Mouse (Mus musculus) leukemia stem cell, adult 10-12 weeks (primary cell): ENCODE data around the gene Gm10139. TPM values are rescaled to one million over a fixed set of nuclear protein-coding genes. Genes with fewer than 3 reads are reported as not detected.

ENCODE experiments used
- polyA plus RNA-seq: library from polyadenylated mRNA; stranded (reverse); fragments of >175 nt; gene quantifications from 2 replicates; pipeline ENCODE4 v1.2.3, GENCODE M21; 2012; ENCODE audit warnings: low replicate concordance

The Gm10139 gene
- polyA plus RNA-seq, result not detected in 2 replicates

DNA sequence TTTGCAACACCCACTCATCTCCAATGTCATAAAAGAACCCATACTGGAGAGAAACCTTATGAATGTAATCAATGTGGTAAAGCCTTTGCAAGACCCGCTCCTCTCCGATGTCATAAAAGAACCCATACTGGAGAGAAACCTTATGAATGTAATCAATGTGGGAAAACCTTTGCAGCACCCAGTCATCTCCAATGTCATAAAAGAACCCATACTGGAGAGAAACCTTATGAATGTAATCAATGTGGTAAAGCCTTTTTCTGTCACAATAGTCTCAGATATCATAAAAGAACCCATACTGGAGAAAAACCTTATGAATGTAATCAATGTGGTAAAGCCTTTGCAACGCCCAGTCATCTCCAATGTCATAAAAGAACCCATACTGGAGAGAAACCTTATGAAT lies at the start of gene Gm10139:
Gene Gm10139 (plus strand): TSS at position 301 of the 400 bp plus-strand sequence.

Other genes with a start within 250 kb of the Gm10139 start
- gene Zfp369, start 233.9 kb upstream of the Gm10139 start, polyA plus RNA-seq, result 4.7 and 7.7 TPM in 2 replicates